Mouse (Mus musculus): ENCODE results near the gene Sept11. TPM values are rescaled to one million over a fixed set of nuclear protein-coding genes. Genes with fewer than 3 reads are reported as not detected.
A peak's percentile ranks its signal among the peaks of the same experiment; 100 is the strongest.

Gene Sept11
- polyA plus RNA-seq, 1 experiment from 2014 or later, result 266 TPM

DNA sequence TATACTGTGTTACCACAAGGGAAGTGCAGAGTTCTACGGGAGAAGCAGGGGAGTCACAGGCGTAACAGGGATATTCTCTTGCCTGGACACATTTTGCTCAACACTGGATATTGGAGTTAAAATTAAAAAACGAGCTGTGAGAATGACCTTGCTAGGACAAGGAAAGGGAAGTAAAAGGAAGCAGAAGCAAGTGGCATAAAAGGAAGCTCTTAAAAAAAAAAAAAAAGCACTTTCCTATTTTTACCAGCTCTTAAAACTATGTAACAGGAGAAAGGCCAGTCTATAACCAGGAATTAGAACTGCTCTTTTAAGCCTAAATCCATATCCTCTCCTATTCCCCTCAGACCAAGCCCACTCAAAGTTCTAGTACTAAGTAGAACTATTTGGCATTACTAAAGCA is 105.0 kb downstream of the Sept11 start:
- Histone ChIP-seq H3K27me3 (replicated peaks) (no peaks in the 10 kb centered on the region), H3K4me1 (0 out of 2 replicates have a peak, but pooled peaks cover 3% of the 10 kb centered on the region), H3K9ac (no peak overlapping the region), H3K27ac (no peak overlapping the region), H3K36me3 (peaks cover 30% of the 10 kb centered on the region), H3K9me3 (no peaks in the 10 kb centered on the region), H3K4me3 (no peak overlapping the region), H3K4me2 (replicated peaks) (no peak overlapping the region)
- no peak for ATAC-seq (ENCODE audit: low FRiP score, low read depth)
- WGBS, result 91% methylated on average over 3 of the region's 3 CpGs

DNA sequence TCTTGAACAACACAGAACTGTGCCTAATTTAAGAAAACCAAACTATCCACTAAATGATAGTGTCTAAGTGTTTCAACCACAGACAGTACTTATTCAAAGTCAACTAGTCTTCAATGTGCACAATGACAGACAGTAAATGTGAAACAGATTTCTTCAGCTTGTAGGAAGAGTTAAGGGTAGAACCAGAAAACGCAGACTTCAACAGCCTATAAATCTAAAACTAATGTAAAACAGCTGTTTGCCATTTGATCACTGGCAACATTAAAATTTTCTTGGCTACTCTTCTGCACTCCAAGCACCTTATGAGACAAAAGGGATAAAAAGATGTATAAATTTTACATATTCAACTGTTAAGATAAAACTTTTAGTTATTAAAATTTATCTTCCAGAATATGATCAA is 107.9 kb downstream of the Sept11 start:
- no peak overlapping the region for H3K4me3 ChIP-seq
- ATAC-seq (ENCODE audit: low FRiP score, low read depth), result no peak
- H3K36me3 ChIP-seq, result peaks cover 24% of the 10 kb centered on the region
- peaks cover 11% of the 10 kb centered on the region; the same call in 1 of the 2 replicates for H3K4me1 ChIP-seq
- H3K27me3 ChIP-seq (replicated peaks), result no peaks in the 10 kb centered on the region
- no peak overlapping the region for H3K27ac ChIP-seq
- H3K4me2 ChIP-seq (replicated peaks), result no peak overlapping the region
- no peak overlapping the region for H3K9ac ChIP-seq
- 74% methylated on average over 1 of the region's 1 CpGs for WGBS
- H3K9me3 ChIP-seq, result no peaks in the 10 kb centered on the region

DNA sequence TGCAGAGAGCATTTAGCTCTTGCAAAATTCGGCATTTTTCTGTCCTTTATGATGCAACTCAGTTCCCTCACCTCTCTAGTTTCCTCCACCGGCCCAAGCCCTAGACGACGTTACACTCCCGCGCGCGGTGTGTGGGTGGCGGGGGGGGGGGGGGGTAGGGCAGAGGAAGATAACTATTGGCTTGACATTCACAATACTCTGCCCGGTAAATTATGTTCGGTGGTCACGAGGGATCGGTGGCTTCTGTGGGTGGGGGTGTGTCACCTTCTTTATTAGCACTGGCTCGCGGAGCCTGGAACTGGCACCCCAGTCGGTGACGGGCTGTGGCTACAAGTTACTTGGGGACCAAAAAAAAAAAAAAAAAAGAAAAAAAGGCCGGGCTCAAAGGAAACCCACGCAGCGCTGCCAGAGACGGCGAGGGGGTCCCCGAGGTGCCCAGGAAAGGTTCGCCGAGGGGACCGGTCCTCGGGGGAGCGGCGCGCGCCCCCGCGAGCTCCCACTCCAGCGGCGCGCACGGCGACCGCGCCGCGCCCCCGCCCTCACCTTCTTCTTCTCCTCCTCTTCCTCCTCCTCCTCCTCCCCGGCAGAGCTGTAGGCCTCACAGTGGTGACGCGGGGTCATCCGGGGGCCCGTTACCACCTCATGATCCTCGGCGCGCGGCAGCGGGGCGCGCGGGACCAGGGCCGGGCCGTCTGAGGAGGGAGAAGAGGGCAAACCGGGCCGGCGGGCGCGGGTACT is 112.3 kb downstream of the Sept11 start:
- H3K9me3 ChIP-seq, result no peaks in the 10 kb centered on the region
- peak overlapping the region; percentile 85 for H3K4me2 ChIP-seq (replicated peaks)
- H3K27me3 ChIP-seq (replicated peaks), result no peaks in the 10 kb centered on the region
- peaks cover 11% of the 10 kb centered on the region; the same call in 1 of the 2 replicates for H3K4me1 ChIP-seq
- peak overlapping the region; percentile 92 for H3K4me3 ChIP-seq
- peaks cover 8% of the 10 kb centered on the region for H3K36me3 ChIP-seq
- ATAC-seq (ENCODE audit: low FRiP score, low read depth), result peak; percentile 57
- H3K27ac ChIP-seq, result peak overlapping the region; percentile 81
- WGBS, result under 1% methylated on average over 59 of the region's 63 CpGs
- H3K9ac ChIP-seq, result peak overlapping the region; percentile 97

DNA sequence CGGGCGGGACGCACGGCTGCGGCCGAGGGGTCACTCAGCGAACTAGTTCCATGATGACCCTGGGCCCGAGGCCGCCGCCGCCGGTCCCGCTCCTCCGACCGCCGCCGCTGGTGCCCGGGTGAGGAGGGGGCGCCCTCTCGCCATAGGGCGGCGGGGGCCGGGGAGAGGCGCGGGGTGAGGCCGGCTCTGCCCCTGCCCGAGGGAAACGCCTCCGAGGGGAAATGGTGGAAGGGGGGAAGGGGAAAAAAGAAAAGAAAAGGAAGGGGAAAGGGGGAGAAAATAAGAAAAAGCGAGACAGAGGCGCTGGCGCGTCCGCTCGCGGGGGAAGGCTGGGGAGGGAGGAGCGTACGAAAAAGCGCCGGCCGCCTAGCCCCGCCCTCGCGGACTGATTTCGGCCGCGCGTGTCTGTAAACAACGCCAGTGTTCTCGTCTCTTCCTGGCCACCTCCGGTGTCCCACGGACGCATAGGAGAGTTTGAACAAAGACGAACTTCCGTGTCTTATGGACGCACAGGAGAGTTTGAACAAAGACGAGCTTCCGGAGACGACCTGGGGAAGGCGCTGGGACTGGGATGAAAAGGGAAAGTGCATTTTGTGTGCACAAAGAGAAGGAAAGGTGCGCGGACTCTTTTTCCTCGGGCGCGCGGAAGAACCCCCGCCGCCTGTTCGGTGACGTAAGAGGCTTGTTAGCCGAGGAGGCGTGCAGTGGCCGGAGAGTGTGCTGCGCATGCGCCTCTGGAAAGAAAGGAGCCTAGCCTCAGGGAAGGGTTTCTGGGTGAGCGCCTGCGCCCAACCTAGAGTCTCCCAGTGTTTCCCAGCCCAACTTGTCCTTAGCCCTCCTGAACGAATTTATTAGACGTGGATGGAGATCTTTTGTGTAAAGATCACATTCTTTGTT is 113.1 kb downstream of the Sept11 start, which contains the start of the genes Ccni and 2010109A12Rik:
TSS of gene Ccni (minus strand) at position 387 of the 897 bp plus-strand sequence.
TSS of gene 2010109A12Rik (plus strand) at position 410 of the 897 bp plus-strand sequence.
- Histone ChIP-seq H3K9me3 (no peaks in the 10 kb centered on the region), H3K27me3 (replicated peaks) (no peaks in the 10 kb centered on the region), H3K27ac (peak within 1 kb of the TSS; percentile 81), H3K4me3 (peak within 1 kb of the TSS; percentile 92), H3K4me2 (replicated peaks) (peak within 1 kb of the TSS; percentile 85), H3K4me1 (peaks cover 11% of the 10 kb centered on the region; the same call in 1 of the 2 replicates), H3K9ac (peak within 1 kb of the TSS; percentile 97), H3K36me3 (peaks cover 3% of the 10 kb centered on the region; the same call in 1 of the 2 replicates)
- under 1% methylated on average over 79 of the region's 79 CpGs for whole genome bisulfite sequencing
- peak; percentile 97 for ATAC-seq (ENCODE audit: low FRiP score, low read depth)

DNA sequence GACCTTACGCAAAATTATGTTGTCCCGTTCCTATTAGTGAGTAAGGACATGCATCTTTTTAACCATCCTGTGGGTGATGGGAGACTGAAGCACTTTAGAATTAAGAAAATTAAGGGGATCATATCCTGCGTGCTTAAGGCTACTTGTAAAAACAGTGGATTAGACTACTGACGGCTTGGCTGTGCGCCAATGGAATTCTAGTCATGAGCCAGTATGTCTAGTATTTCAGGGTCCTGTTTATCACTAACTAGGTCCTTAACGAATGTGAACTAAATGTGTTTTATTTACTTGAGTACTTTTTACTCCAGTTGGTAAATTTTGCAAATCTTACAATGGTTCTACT is 113.7 kb downstream of the Sept11 start:
- Histone ChIP-seq H3K4me1 (peaks cover 11% of the 10 kb centered on the region; the same call in 1 of the 2 replicates), H3K36me3 (peaks cover 1% of the 10 kb centered on the region; the same call in 1 of the 2 replicates), H3K4me2 (replicated peaks) (peak overlapping the region; percentile 85), H3K9me3 (no peaks in the 10 kb centered on the region), H3K4me3 (peak overlapping the region; percentile 92), H3K27me3 (replicated peaks) (no peaks in the 10 kb centered on the region), H3K27ac (no peak overlapping the region), H3K9ac (peak overlapping the region; percentile 97; the same call in 1 of the 2 replicates)
- ATAC-seq (ENCODE audit: low FRiP score, low read depth), result peak; percentile 15; the same call in 1 of the 2 replicates
- 9% methylated on average over 6 of the region's 6 CpGs for WGBS

DNA sequence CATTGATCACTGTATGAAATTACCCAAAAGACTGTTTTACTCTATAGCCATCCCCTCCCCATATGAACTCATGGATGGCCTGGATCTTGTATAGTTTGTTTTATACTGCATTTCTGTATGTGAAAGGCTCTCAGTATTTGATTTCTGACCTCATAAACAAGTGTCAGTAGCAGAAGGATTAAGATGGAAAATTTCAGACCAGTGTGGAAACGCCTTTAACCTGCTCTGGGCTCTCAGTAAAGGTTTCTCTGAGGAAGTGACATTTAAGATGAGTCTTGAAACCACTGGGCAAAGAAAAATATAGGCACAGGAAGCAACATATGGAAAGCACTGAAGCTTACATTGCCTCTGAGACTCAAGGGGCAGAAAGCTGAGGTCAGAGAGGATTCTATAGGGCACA is 114.3 kb downstream of the Sept11 start:
- Histone ChIP-seq H3K27me3 (replicated peaks) (no peaks in the 10 kb centered on the region), H3K36me3 (no peaks in the 10 kb centered on the region), H3K27ac (no peak overlapping the region), H3K4me1 (peaks cover 11% of the 10 kb centered on the region; the same call in 1 of the 2 replicates), H3K4me2 (replicated peaks) (peak overlapping the region; percentile 85), H3K9ac (no peak overlapping the region), H3K4me3 (no peak overlapping the region), H3K9me3 (no peaks in the 10 kb centered on the region)
- ATAC-seq (ENCODE audit: low FRiP score, low read depth), result no peak
- 69% methylated on average over 1 of the region's 1 CpGs for WGBS

DNA sequence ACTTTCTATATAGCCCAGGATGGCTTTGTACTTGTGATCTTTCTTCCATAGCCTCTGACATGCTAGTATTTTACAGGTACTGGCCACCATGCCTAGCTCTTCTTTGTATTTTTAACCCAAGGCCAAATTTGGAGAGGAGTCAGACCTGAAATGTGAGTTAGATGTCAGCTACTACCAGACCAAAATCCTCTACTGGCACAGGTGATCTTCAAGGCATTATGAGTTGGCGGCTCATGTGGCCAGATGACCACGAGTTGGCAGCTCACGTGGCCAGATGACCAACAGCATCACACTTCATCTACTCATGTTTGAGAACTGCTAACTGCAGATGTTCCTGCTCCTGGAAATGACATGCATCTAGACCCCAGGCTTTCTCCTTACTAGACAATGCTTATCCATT is 125.1 kb downstream of the Sept11 start:
- Histone ChIP-seq H3K36me3 (no peaks in the 10 kb centered on the region), H3K9ac (no peak overlapping the region), H3K27ac (no peak overlapping the region), H3K4me2 (replicated peaks) (no peak overlapping the region), H3K9me3 (no peaks in the 10 kb centered on the region), H3K4me1 (no peaks in the 10 kb centered on the region), H3K27me3 (replicated peaks) (no peaks in the 10 kb centered on the region), H3K4me3 (no peak overlapping the region)
- 93% methylated on average over 3 of the region's 3 CpGs for WGBS
- ATAC-seq (ENCODE audit: low FRiP score, low read depth), result no peak

DNA sequence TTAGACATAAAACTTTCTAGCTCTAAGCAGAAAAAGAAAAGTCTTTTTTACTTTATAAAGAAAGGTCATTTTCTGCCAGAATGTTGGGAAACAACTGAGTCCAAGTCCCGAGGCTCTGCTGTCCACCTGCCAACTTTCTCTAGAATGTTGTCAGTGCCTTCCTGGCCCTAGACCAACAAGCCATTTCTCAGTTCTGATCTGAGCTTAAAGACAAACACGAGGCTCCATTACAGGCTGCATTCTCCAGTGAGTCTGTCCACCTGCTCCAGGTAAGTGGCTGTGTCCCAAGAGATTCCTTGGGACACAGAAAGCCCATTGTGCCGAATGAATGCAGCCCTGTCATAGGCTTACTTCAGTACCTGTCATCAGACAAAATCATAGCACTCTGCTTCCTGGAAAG is 128.4 kb downstream of the Sept11 start:
- Histone ChIP-seq H3K4me2 (replicated peaks) (no peak overlapping the region), H3K27ac (no peak overlapping the region), H3K4me3 (no peak overlapping the region), H3K9ac (no peak overlapping the region), H3K4me1 (no peaks in the 10 kb centered on the region), H3K27me3 (replicated peaks) (no peaks in the 10 kb centered on the region), H3K36me3 (no peaks in the 10 kb centered on the region), H3K9me3 (no peaks in the 10 kb centered on the region)
- no peak for ATAC-seq (ENCODE audit: low FRiP score, low read depth)
- 81% methylated on average over 3 of the region's 3 CpGs for WGBS

DNA sequence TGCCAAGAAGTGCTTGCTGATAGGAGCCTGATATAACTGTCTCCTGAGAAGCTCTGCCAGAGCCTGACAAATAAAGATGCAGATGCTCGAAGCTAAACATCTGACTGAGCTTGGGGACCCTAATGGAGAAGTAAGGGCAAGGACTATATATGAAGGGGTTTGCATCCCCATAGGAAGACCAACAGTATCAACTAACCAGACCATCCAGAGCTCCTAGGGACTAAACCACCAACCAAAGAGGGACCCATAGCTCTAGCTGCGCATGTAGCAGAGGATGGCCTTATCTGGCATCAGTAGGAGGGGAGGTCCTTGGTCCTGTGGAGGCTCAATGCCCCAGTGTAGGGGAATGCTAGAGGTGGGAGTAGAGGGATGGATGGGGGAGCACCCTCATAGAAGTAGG is 131.3 kb downstream of the Sept11 start:
- no peak overlapping the region for H3K9ac ChIP-seq
- WGBS, result 89% methylated on average over 2 of the region's 2 CpGs
- no peaks in the 10 kb centered on the region for H3K4me1 ChIP-seq
- no peak overlapping the region for H3K4me2 ChIP-seq (replicated peaks)
- no peak overlapping the region for H3K27ac ChIP-seq
- no peaks in the 10 kb centered on the region for H3K9me3 ChIP-seq
- no peak overlapping the region for H3K4me3 ChIP-seq
- no peaks in the 10 kb centered on the region for H3K36me3 ChIP-seq
- no peak for ATAC-seq (ENCODE audit: low FRiP score, low read depth)
- no peaks in the 10 kb centered on the region for H3K27me3 ChIP-seq (replicated peaks)

Other genes with a start within 250 kb of the Sept11 start
- gene Sowahb, start 48.4 kb upstream of the Sept11 start, polyA plus RNA-seq (2016; fragmentation: Nextera tagmentation; extraction: Ambion mirVana), result 0.10 TPM in 1 of 2 replicates, not detected in the other
- gene Ccni, start 113.1 kb downstream of the Sept11 start, polyA plus RNA-seq (2016; fragmentation: Nextera tagmentation; extraction: Ambion mirVana), result 143 and 165 TPM in 2 replicates
- 1.2 and 2.0 TPM in 2 replicates for gene 2010109A12Rik, start 113.1 kb downstream of the Sept11 start, polyA plus RNA-seq (2016; fragmentation: Nextera tagmentation; extraction: Ambion mirVana)
- 133 and 136 TPM in 2 replicates for gene Ccng2, start 173.8 kb downstream of the Sept11 start, polyA plus RNA-seq (2016; fragmentation: Nextera tagmentation; extraction: Ambion mirVana)